Comparison of ENCODE assay signal across 7 mouse cellular contexts in the genomic region with DNA sequence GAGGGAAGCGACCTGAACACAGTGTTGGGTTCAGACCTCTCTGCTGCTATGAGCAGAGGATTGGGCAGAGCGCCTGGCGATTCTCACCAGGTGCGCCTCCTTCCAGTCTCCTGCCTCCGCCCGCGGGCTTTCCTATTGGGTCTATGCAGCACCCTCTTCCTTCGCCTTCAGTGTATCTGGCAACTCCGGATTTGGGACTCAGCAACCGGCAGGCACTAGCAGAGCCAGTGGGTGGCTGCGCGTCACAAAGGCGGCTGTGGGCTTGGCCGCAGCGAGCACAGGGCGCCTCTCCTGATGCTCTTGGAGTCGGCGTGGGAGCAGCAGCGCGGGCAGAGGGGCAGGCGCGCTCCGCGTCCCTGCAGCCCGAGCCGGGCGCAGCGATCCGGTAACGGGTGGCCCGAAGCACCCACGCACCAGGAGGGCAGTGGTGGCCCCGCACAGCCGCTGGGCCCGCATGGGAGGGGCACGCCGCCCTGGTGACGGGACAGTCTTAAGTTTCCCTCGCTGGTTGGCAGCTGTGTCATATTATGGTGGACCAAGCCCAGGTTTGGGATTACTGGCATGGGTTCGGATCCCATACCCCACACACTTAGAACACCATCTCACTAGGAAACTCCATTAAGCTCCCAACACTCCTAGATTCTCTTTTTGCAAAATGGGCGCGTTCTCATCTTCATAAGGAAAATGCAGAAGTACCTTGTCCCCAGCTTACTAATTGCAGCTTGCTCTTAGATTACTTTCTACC. TPM values are rescaled to one million over a fixed set of nuclear protein-coding genes. Genes with fewer than 3 reads are reported as not detected.
DNase-seq lines count a peak whose midpoint lies in the region; ATAC-seq and TF ChIP-seq lines count a peak whose summit lies in the region.

A gene (plus strand): TSS at position 294 of the 745 bp plus-strand sequence.

- TF ChIP-seq CTCF in lung, embryonic 14.5 days (IDR thresholded peaks at IDR 0.05; ENCODE audit: low read depth) = no peak
- TF ChIP-seq CTCF in olfactory bulb, adult 2 months (IDR thresholded peaks at IDR 0.05; ENCODE audit: insufficient read depth, low read depth, low read length) = no peak

- H3K4me2 ChIP-seq in lung, embryonic 14.5 days = peak within 1 kb of the TSS; percentile 50
- peak within 1 kb of the TSS; percentile 41 for H3K4me2 ChIP-seq in forebrain, embryonic 11.5 days (ENCODE audit: low read depth, low read length, severe bottlenecking)
- peak within 1 kb of the TSS; percentile 38 for H3K4me2 ChIP-seq in intestine, embryonic 16.5 days (ENCODE audit: low read depth, low read length)

- ATAC-seq in lung, embryonic 14.5 days (ENCODE audit: insufficient read depth) = no peak
- ATAC-seq in forebrain, embryonic 11.5 days (replicated peaks; ENCODE audit: low FRiP score) = no peak
- ATAC-seq in intestine, embryonic 16.5 days = no peak
- ATAC-seq in erythroblast, adult 5-6 weeks (replicated peaks; ENCODE audit: low FRiP score, poor library complexity, severe bottlenecking) = no peak

- H3K4me1 ChIP-seq in lung, embryonic 14.5 days (ENCODE audit: insufficient read depth) = no peaks in the 10 kb centered on the region
- no peaks in the 10 kb centered on the region; the same call in 1 of the 2 replicates for H3K4me1 ChIP-seq in forebrain, embryonic 11.5 days (replicated peaks; ENCODE audit: control insufficient read depth, insufficient read depth, low read length)
- no peaks in the 10 kb centered on the region for H3K4me1 ChIP-seq in intestine, embryonic 16.5 days (ENCODE audit: control insufficient read depth, insufficient read depth, low read length)
- H3K4me1 ChIP-seq in olfactory bulb, adult 2 months (ENCODE audit: control insufficient read depth, insufficient read depth, low read length) = peaks cover 7% of the 10 kb centered on the region

- WGBS in lung, embryonic 14.5 days = 9% methylated on average over 42 of the region's 42 CpGs
- 10% methylated on average over 42 of the region's 42 CpGs for WGBS in forebrain, embryonic 11.5 days
- 11% methylated on average over 42 of the region's 42 CpGs for WGBS in intestine, embryonic 16.5 days
- 12% methylated on average over 42 of the region's 42 CpGs for WGBS in olfactory bulb, adult 2 months

- H3K4me3 ChIP-seq in lung, embryonic 14.5 days (ENCODE audit: low read depth, low read length) = peak within 1 kb of the TSS; percentile 23
- H3K4me3 ChIP-seq in forebrain, embryonic 11.5 days (ENCODE audit: low read depth, low read length) = peak within 1 kb of the TSS; percentile 14; the same call in 1 of the 2 replicates
- H3K4me3 ChIP-seq in intestine, embryonic 16.5 days (ENCODE audit: low read length) = peak within 1 kb of the TSS; percentile 9
- peak within 1 kb of the TSS; percentile 40 for H3K4me3 ChIP-seq in olfactory bulb, adult 2 months (ENCODE audit: insufficient read depth, low read depth, low read length)

- no peaks in the 10 kb centered on the region for H3K36me3 ChIP-seq in lung, embryonic 14.5 days (ENCODE audit: insufficient read depth)
- H3K36me3 ChIP-seq in forebrain, embryonic 11.5 days (ENCODE audit: control insufficient read depth, insufficient read depth, low read length) = no peaks in the 10 kb centered on the region
- no peaks in the 10 kb centered on the region for H3K36me3 ChIP-seq in intestine, embryonic 16.5 days (ENCODE audit: control insufficient read depth, insufficient read depth, low read length)

- TF ChIP-seq POLR2A in olfactory bulb, adult 2 months (IDR thresholded peaks at IDR 0.05; ENCODE audit: insufficient read depth, low read depth, low read length) = no peak; the same call in 1 of the 2 replicates

- H3K27ac ChIP-seq in lung, embryonic 14.5 days (ENCODE audit: low read depth) = no peak within 1 kb of the TSS
- H3K27ac ChIP-seq in forebrain, embryonic 11.5 days (ENCODE audit: low read depth, low read length) = no peak within 1 kb of the TSS
- no peak within 1 kb of the TSS for H3K27ac ChIP-seq in intestine, embryonic 16.5 days (ENCODE audit: low read length)
- H3K27ac ChIP-seq in olfactory bulb, adult 2 months (ENCODE audit: insufficient read depth, low read depth, low read length) = no peak within 1 kb of the TSS

- DNase-seq in lung, embryonic 14.5 days = no peak
- DNase-seq in lung, postnatal 36 days = no peak
- peak; percentile 52 for DNase-seq in forebrain, embryonic 11.5 days (ENCODE audit: low spot score)
- no peak for DNase-seq in thymus, postnatal 36 days

- no peaks in the 10 kb centered on the region for H3K9me3 ChIP-seq in lung, embryonic 14.5 days (ENCODE audit: low read depth, low read length)
- no peaks in the 10 kb centered on the region for H3K9me3 ChIP-seq in forebrain, embryonic 11.5 days (ENCODE audit: control insufficient read depth, low read length)
- no peaks in the 10 kb centered on the region for H3K9me3 ChIP-seq in intestine, embryonic 16.5 days (ENCODE audit: control insufficient read depth, low read length)

- H3K27me3 ChIP-seq in lung, embryonic 14.5 days (ENCODE audit: insufficient read depth, low read length) = peaks cover 28% of the 10 kb centered on the region
- peaks cover 11% of the 10 kb centered on the region for H3K27me3 ChIP-seq in forebrain, embryonic 11.5 days (ENCODE audit: control insufficient read depth, insufficient read depth, low read length)
- peaks cover 18% of the 10 kb centered on the region for H3K27me3 ChIP-seq in intestine, embryonic 16.5 days (replicated peaks; ENCODE audit: control insufficient read depth, insufficient read depth, low read length)

- H3K9ac ChIP-seq in lung, embryonic 14.5 days = no peak within 1 kb of the TSS; the same call in 1 of the 2 replicates
- H3K9ac ChIP-seq in forebrain, embryonic 11.5 days (ENCODE audit: low read length) = no peak within 1 kb of the TSS; the same call in 1 of the 2 replicates
- no peak within 1 kb of the TSS for H3K9ac ChIP-seq in intestine, embryonic 16.5 days (ENCODE audit: low read depth, low read length)

RNA-seq across cellular contexts. Expression of the gene that starts here (rescaled TPM):
- polyA plus RNA-seq in lung, embryonic 14.5 days (2014; fragmentation: Nextera tagmentation; extraction: Ambion mirVana) = not detected in 2 replicates
- not detected in 2 replicates for polyA plus RNA-seq in forebrain, embryonic 11.5 days (2014; fragmentation: Nextera tagmentation; extraction: Ambion mirVana)
- polyA plus RNA-seq in intestine, embryonic 16.5 days (2015; fragmentation: Nextera tagmentation; extraction: Ambion mirVana) = not detected in 2 replicates
- not detected in 2 replicates for polyA plus RNA-seq in olfactory bulb, adult 2 months (2012; ENCODE audit: insufficient read depth, insufficient read length, low replicate concordance, missing spikeins)
- total RNA-seq in erythroblast, adult 5-6 weeks (2015; ENCODE audit: low replicate concordance) = not detected in 2 replicates
- 0.70 and 1.3 TPM in 2 replicates for total RNA-seq in erythroblast, adult 5-6 weeks (2017; ENCODE audit: low replicate concordance)

Comparison
In these comparisons a context has a peak if more than half of its experiments do, and no peak if none do; other contexts are left out.
1. Peak in DNase-seq, H3K4me3 ChIP-seq and H3K4me2 ChIP-seq in forebrain, embryonic 11.5 days; RNA of the gene not detected or under 1 TPM.